Mouse (Mus musculus): ENCODE data around the gene Bhlhe40.
A peak's percentile ranks its signal among the peaks of the same experiment; 100 is the strongest.

Gene Bhlhe40

DNA sequence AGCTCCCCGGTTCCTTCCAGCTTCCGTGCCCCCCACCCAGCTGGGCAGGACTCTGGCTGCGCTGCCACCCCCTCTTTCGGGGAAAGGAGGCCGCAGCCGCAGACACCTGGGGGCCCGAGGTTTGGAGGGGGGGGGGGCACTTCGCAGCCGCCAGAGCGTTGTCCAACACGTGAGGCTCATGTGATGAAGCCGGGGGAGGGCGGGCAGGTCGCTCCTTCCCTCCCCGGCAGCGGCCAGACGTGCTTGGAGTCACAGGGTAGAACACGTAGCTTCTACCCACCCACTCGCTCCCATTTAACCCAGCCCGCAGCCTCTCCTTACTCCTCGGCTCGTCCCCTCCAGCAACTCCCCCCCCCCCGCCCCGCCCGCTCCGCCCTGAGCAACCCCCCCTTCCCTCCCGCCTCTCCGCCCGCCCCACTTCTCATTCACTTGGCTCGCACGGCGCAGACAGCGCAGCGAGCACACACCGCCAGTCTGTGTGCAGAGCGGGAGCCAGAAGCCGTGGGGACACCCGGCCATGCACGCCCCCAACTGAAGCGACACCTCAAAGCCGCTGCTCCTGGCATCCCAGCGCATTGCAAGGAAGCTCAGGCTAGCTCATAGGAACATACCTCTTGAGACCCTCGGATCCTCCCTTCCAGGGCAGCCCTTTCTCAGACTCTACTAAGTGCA lies at the start of gene Bhlhe40:
Bhlhe40 (plus strand) TSS at position 424 of the 672 bp plus-strand sequence.
- peak; percentile 97 for DNase-seq (ENCODE audit: low read depth, low spot score)
- H3K36me3 ChIP-seq (ENCODE audit: control insufficient read depth, insufficient read depth, low read length, poor library complexity, severe bottlenecking) = peaks cover 8% of the 10 kb centered on the region
- no peaks in the 10 kb centered on the region for H3K27me3 ChIP-seq (ENCODE audit: control insufficient read depth, insufficient read depth, low read length, poor library complexity, severe bottlenecking)

GRCm38 (mm10) chr6:108611663-108612062 lies 48.8 kb upstream of the Bhlhe40 start:
- Histone ChIP-seq H3K27me3 (ENCODE audit: control insufficient read depth, insufficient read depth, low read length, poor library complexity, severe bottlenecking) (no peaks in the 10 kb centered on the region; the same call in 1 of the 2 replicates), H3K36me3 (ENCODE audit: control insufficient read depth, insufficient read depth, low read length, poor library complexity, severe bottlenecking) (no peaks in the 10 kb centered on the region)
- peak; percentile 56 for DNase-seq (ENCODE audit: low read depth, low spot score)

DNA sequence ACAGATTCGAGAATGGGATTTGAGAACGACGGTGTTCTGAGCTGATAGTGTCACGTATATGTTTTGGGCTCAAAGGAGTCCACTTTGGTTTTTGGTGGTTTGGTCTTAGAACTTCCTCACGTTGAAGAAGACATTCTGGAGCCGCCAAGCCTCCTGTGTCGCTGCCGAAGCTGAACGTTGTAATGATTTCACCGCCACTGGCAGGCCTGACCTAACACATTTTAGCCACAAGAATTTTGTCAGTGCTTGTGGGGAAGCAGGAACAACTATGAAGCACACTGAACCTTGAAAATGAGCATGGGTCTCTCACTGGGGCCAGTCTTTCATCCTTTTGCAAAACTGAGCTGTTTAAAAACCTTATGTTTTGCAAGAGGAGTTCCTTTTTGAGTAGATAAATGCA lies 42.4 kb upstream of the Bhlhe40 start:
- Histone ChIP-seq H3K36me3 (ENCODE audit: control insufficient read depth, insufficient read depth, low read length, poor library complexity, severe bottlenecking) (no peaks in the 10 kb centered on the region), H3K27me3 (ENCODE audit: control insufficient read depth, insufficient read depth, low read length, poor library complexity, severe bottlenecking) (no peaks in the 10 kb centered on the region; the same call in 1 of the 2 replicates)
- DNase-seq (ENCODE audit: low read depth, low spot score) = no peak

DNA sequence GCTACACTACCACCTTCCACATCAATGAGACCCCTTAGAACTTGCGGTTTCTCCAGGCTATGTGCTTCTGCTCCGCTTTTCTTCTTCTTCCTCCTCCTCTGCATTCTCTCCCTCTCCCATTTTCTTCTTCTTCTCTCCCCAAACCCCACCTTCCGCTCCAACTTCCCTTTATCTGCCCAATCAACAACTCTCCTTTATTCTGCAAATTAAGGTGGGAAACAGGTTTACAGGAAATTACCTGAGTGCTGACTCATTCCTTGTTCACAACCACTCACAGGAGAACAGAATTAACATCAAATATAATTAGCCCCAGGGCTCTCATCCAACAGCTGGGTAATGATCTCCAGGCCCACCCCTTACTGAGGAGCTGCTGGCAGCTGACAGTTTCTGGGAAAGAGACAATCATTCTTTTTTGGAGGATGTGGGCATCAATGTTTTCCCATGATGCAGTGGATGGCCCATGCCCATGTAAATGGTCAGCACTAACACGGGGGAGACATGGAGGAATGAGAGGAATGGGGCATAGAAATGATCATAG lies 37.3 kb upstream of the Bhlhe40 start:
- Histone ChIP-seq H3K27me3 (ENCODE audit: control insufficient read depth, insufficient read depth, low read length, poor library complexity, severe bottlenecking) (no peaks in the 10 kb centered on the region), H3K36me3 (ENCODE audit: control insufficient read depth, insufficient read depth, low read length, poor library complexity, severe bottlenecking) (no peaks in the 10 kb centered on the region)
- DNase-seq (ENCODE audit: low read depth, low spot score) = no peak

DNA sequence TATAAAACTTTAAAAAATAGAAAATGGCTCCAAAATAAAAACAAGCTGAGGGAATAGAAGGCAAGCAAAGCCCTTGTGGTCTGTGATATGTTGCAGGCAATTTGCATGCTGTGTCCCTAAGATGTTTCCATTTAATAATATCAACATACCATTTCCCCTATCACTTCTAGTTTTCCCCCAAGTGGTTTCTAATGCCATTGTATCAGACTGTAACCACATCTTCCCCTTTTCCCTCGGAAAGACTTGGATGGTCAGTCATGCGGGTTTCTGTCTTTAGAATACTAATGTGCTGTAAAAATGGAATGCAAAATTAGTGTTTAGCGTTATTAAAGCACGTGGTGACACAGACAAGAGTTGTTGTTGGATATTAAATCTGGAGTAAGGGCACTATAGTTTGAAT lies 35.5 kb upstream of the Bhlhe40 start:
- Histone ChIP-seq H3K27me3 (ENCODE audit: control insufficient read depth, insufficient read depth, low read length, poor library complexity, severe bottlenecking) (no peaks in the 10 kb centered on the region), H3K36me3 (ENCODE audit: control insufficient read depth, insufficient read depth, low read length, poor library complexity, severe bottlenecking) (no peaks in the 10 kb centered on the region)
- peak; percentile 82 for DNase-seq (ENCODE audit: low read depth, low spot score)

DNA sequence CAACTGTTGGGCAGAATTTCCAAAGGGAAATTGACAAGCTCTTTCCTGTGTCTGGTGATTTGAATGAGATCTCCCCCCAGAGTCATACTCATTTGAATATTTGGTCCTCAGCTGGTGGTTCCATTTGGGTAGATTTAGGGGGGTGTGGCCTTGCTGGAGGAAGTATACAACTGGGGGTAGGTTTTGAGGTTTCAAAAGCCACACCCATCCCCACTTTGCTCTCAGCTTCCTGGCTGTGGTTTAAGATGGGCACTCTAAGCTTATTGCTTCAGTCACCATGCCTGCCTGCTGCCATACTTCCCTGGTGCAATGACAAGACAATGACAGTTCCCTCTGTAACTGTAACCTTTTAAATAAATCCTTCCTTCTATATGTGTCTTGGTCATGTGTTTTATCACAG lies 29.7 kb upstream of the Bhlhe40 start:
- peak; percentile 91 for DNase-seq (ENCODE audit: low read depth, low spot score)
- Histone ChIP-seq H3K36me3 (ENCODE audit: control insufficient read depth, insufficient read depth, low read length, poor library complexity, severe bottlenecking) (no peaks in the 10 kb centered on the region), H3K27me3 (ENCODE audit: control insufficient read depth, insufficient read depth, low read length, poor library complexity, severe bottlenecking) (no peaks in the 10 kb centered on the region)

DNA sequence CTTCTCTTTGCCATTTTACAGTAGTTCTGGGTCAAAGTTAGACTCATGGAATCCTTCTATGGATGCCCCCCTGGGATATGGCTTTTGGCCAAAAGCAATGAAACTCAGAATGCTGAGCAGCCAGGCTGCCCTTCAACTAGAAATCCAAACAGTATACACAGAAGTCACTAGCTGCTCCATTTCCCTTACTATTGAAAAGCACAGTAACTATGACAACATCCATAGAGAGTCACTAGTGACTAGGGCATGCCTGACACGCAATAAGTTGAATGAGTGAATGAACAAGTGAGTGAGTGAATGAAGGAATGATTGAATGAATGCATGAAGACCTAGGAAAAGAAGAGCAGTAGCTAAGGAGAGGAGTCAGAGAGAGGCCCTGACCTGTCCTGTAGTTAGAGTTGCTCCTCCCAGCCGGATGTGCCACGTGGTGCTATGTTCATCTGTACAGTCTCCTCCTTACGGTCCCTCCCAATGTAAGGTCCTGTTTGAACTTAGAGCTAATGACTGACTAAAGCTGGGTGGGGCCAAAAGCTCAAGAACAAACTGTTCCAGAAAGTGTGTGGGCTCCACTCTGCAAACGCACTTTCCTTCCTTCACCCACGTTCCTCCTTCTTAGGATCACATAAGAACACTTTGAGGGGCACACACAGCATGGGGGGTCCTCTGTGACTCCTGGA lies 22.1 kb upstream of the Bhlhe40 start:
- DNase-seq (ENCODE audit: low read depth, low spot score) = no peak
- Histone ChIP-seq H3K27me3 (ENCODE audit: control insufficient read depth, insufficient read depth, low read length, poor library complexity, severe bottlenecking) (no peaks in the 10 kb centered on the region), H3K36me3 (ENCODE audit: control insufficient read depth, insufficient read depth, low read length, poor library complexity, severe bottlenecking) (no peaks in the 10 kb centered on the region)

- Histone ChIP-seq H3K36me3 (ENCODE audit: control insufficient read depth, insufficient read depth, low read length, poor library complexity, severe bottlenecking) (no peaks in the 10 kb centered on the region), H3K27me3 (ENCODE audit: control insufficient read depth, insufficient read depth, low read length, poor library complexity, severe bottlenecking) (no peaks in the 10 kb centered on the region)
- DNase-seq (ENCODE audit: low read depth, low spot score) = no peak
Observed at GRCm38 (mm10) chr6:108642020-108642419, 18.4 kb upstream of the Bhlhe40 start.

GRCm38 (mm10) chr6:108643035-108643434 lies 17.4 kb upstream of the Bhlhe40 start:
- Histone ChIP-seq H3K27me3 (ENCODE audit: control insufficient read depth, insufficient read depth, low read length, poor library complexity, severe bottlenecking) (no peaks in the 10 kb centered on the region), H3K36me3 (ENCODE audit: control insufficient read depth, insufficient read depth, low read length, poor library complexity, severe bottlenecking) (no peaks in the 10 kb centered on the region)
- no peak for DNase-seq (ENCODE audit: low read depth, low spot score)

GRCm38 (mm10) chr6:108644311-108644710 lies 16.1 kb upstream of the Bhlhe40 start:
- no peak for DNase-seq (ENCODE audit: low read depth, low spot score)
- Histone ChIP-seq H3K36me3 (ENCODE audit: control insufficient read depth, insufficient read depth, low read length, poor library complexity, severe bottlenecking) (no peaks in the 10 kb centered on the region), H3K27me3 (ENCODE audit: control insufficient read depth, insufficient read depth, low read length, poor library complexity, severe bottlenecking) (no peaks in the 10 kb centered on the region)

DNA sequence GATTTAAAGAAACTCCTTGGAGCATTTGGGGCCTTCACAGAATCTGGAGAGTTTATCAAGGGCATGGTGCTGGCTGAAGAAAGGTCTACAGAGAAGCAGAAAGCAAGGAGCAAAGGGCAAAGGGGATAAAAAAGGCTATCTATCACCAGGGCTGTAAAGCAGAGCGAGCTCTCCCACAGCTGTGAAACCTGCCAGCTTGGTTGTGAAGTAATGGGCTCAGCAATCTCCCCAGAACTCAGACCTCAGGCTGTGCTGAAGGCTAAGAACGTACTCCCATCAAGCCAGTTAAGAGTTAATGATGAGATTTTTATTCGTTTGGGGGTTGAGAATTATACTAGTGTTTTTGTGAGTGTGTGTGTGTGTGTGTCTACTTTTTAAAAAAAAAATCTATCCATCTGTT lies 13.3 kb upstream of the Bhlhe40 start:
- H3K36me3 ChIP-seq (ENCODE audit: control insufficient read depth, insufficient read depth, low read length, poor library complexity, severe bottlenecking) = no peaks in the 10 kb centered on the region
- DNase-seq (ENCODE audit: low read depth, low spot score) = no peak
- no peaks in the 10 kb centered on the region for H3K27me3 ChIP-seq (ENCODE audit: control insufficient read depth, insufficient read depth, low read length, poor library complexity, severe bottlenecking)

DNA sequence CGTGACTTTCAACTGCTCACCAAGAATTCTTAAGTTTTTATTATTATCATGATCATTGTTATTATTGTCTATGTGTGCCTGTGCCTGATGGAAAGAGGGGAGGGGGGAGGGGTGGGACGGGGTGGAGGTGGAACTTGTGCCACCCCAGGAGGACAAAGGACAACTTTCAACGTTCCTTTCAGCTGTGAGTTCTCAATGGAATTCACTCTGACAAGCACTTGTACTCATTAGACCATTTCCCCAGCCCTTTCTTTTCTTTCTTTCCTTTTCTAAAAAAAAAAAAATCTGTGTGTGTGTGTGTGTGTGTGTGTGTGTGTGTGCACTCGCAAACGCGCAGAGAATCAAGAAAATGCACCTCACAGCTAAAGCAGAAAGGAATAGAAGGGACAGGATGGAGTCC lies 12.4 kb upstream of the Bhlhe40 start:
- no peaks in the 10 kb centered on the region for H3K36me3 ChIP-seq (ENCODE audit: control insufficient read depth, insufficient read depth, low read length, poor library complexity, severe bottlenecking)
- H3K27me3 ChIP-seq (ENCODE audit: control insufficient read depth, insufficient read depth, low read length, poor library complexity, severe bottlenecking) = no peaks in the 10 kb centered on the region
- no peak for DNase-seq (ENCODE audit: low read depth, low spot score)

- peak; percentile 52 for DNase-seq (ENCODE audit: low read depth, low spot score)
Observed at GRCm38 (mm10) chr6:108655861-108656260, 4.6 kb upstream of the Bhlhe40 start.

DNA sequence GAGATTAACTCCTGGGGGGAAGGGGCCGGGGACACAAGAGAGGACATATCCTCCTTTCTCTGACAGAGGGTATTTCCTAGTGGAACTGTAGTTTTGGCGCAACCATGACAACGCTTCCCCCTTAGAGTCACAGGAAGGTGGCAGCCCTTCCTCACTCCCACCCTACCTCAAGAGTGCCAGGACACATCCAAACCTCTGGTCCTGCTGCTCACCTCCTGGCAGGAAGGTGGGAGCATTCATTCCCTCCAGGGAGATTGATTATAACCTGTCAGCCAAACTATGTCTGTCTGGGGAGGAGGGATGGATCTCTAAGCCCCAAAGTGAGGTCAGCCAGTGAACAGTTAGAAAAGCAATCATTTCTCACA lies 2.4 kb upstream of the Bhlhe40 start:
- Histone ChIP-seq H3K27me3 (ENCODE audit: control insufficient read depth, insufficient read depth, low read length, poor library complexity, severe bottlenecking) (no peaks in the 10 kb centered on the region), H3K36me3 (ENCODE audit: control insufficient read depth, insufficient read depth, low read length, poor library complexity, severe bottlenecking) (no peaks in the 10 kb centered on the region; the same call in 1 of the 2 replicates)
- DNase-seq (ENCODE audit: low read depth, low spot score) = no peak

More at GRCm38 (mm10) chr6:108655861-108656260, 4.6 kb upstream of the Bhlhe40 start:
- Histone ChIP-seq H3K27me3 (ENCODE audit: control insufficient read depth, insufficient read depth, low read length, poor library complexity, severe bottlenecking) (no peaks in the 10 kb centered on the region), H3K36me3 (ENCODE audit: control insufficient read depth, insufficient read depth, low read length, poor library complexity, severe bottlenecking) (no peaks in the 10 kb centered on the region)

DNA sequence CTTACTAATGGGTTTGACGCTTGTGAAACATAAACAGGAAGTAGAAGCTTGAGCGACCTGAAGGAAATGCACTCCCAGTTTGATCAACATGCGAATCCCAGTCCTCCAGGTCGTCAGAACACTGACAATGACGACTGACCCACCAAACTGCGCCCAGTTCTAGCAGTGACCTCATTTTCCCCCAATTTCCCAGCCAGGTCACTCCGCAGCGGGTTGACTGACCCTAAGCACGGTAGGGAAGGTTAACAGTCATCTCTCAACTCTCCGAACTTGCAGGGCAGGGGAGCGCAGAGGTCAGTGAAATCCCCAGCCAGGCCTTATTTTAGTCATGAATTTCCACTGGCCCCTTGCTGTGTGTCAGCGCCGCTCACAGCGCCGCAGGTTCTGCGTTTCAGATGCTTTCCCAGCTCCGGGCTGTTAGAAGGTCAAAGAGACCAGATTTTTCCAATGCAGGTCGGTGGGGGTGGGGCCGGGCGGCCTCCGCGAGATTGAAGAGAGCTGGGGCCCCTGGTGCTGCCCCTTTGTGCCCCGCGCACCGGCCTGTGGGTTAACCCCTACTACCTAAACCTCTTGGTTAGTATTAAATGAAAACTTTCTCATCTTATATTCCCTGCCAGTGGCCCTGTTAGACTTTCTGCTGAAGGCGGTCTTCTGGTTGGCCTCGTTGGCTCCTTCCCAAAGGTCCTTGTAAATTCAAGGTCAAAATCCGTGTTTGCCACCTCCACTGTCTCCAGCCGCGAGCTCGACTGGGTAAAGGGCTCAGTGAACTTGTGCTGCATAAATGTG lies 1.8 kb upstream of the Bhlhe40 start:
- peak; percentile 65 for DNase-seq (ENCODE audit: low read depth, low spot score)
- no peaks in the 10 kb centered on the region for H3K27me3 ChIP-seq (ENCODE audit: control insufficient read depth, insufficient read depth, low read length, poor library complexity, severe bottlenecking)

More for the DNA sequence above, 1.8 kb upstream of the Bhlhe40 start:
- H3K36me3 ChIP-seq (ENCODE audit: control insufficient read depth, insufficient read depth, low read length, poor library complexity, severe bottlenecking) = no peaks in the 10 kb centered on the region; the same call in 1 of the 2 replicates
